Mouse (Mus musculus) cerebellum, adult 9-11 months (tissue): Measurements from ENCODE around the gene Eomes.

Experiments used
- DNase-seq: peaks from one replicate; pipeline ENCODE4 v3.0.0; 2022

Gene Eomes

GRCm38 (mm10) chr9:118520858-118521257, 42.8 kb downstream of the Eomes start:
- no peak for DNase-seq

DNA sequence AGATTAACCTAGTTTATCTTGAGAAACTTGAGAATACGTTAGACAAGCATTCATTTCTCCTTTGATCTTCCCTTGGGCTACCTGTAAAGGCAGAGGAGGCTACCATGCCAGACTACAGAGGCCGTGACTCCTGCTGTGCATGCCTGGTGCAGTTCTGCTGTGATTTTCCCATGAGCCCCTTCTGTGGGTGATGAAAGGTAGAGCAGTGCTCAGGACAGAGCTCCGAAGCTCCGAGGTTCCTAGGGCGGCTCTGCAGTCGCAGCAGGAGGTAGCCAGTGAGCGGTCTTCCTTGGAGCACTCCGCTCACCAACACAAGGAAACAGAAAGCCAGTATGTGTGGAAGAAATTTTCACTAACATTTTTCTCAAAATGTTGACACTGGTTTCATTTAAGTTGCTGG, 43.6 kb downstream of the Eomes start:
- DNase-seq = no peak

DNA sequence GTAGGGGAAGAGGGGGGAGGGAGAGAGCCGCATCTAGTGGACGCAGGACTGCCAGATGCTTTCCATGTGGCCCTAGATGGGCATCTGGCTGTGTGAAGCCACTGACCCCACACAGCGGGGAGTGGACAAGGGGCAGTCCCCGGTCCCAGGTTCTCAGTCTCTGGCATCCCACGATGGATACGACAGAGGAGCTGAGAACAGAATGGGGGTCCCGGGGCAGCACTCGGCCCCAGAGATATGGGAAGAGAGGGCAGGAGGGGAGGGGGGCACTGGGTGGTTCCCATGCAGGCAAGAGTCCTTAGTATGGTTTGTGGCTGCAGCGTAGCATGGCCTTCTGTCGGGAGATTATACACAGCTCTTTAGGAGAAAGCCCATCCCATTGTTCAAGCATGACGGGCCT, 45.7 kb downstream of the Eomes start:
- no peak for DNase-seq

DNA sequence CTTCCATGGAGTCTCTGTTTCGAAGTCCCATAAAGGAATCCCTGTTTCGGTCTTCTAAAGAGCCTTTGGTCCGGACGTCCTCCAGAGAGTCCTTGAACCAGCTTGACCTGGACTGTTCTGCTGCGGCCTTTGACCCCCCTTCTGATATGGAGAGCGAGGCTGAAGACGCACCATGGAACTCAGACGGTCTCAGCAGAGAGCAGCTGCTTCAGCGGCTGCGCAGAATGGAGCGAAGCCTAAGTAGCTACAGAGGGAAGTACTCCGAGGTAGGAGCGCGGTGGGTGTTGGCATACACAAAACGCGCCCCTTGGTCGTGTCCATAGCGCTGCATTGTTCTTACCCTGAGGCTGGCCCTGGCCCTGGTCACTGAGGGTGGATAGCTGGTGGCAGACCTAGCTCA, 49.0 kb downstream of the Eomes start:
- DNase-seq = no peak

GRCm38 (mm10) chr9:118529783-118530182, 51.8 kb downstream of the Eomes start:
- no peak for DNase-seq

DNA sequence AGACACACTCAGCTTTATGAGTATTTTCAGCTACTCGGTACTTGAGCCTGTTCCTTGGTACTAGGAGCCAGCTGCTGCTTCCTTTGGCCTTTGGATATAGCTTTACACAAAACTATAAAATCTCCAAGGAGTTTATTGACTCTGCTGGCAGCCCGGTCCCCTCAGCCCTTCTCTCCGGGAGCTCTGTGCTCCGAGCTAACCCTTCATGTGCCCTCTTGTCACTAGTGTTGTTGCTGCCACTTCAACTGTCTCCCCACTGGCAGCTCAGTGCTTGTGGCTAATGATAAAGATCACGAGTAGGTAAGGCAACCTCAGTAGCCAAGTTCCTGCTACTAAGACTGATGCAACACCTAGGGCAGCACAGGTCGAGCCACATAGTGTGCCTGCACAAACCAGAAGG, 52.7 kb downstream of the Eomes start:
- DNase-seq = no peak

- DNase-seq = no peak
These were observed 54.6 kb downstream of the Eomes start for GRCm38 (mm10) chr9:118532516-118533205.
